Mouse (Mus musculus): Measurements from ENCODE around the gene Gm47189. TPM values are rescaled to one million over a fixed set of nuclear protein-coding genes. Genes with fewer than 3 reads are reported as not detected.
"Not testable (repeated sequence)": the region's sequence is repeated elsewhere in the genome, so short reads cannot be mapped to it uniquely, and the experiment has no call there.

The Gm47189 gene
- polyA plus RNA-seq (2016; fragmentation: Nextera tagmentation; extraction: Ambion mirVana), result not detected in 2 replicates

- DNase-seq (ENCODE audit: low spot score); H3K9me3 ChIP-seq (replicated peaks); H3K27ac ChIP-seq (replicated peaks); H3K27me3 ChIP-seq (ENCODE audit: low read depth, poor library complexity, severe bottlenecking); H3K4me3 ChIP-seq; H3K36me3 ChIP-seq; H3K4me1 ChIP-seq: not testable (repeated sequence)
Observed at GRCm38 (mm10) chr14:41772341-41772740, at the start of gene Gm47189. Gm47189 (minus strand) TSS chr14:41772441.

- not testable (repeated sequence) for H3K4me3 ChIP-seq; H3K27me3 ChIP-seq (ENCODE audit: low read depth, poor library complexity, severe bottlenecking); H3K9me3 ChIP-seq (replicated peaks); DNase-seq (ENCODE audit: low spot score); H3K36me3 ChIP-seq; H3K4me1 ChIP-seq; H3K27ac ChIP-seq (replicated peaks)
- WGBS, result 94% methylated on average over 3 of the region's 3 CpGs
Observed at GRCm38 (mm10) chr14:41755931-41756330, 16.3 kb downstream of the Gm47189 start.

- DNase-seq (ENCODE audit: low spot score); H3K36me3 ChIP-seq; H3K27me3 ChIP-seq (ENCODE audit: low read depth, poor library complexity, severe bottlenecking); H3K4me3 ChIP-seq; H3K4me1 ChIP-seq; H3K27ac ChIP-seq (replicated peaks); H3K9me3 ChIP-seq (replicated peaks): not testable (repeated sequence)
- 94% methylated on average over 1 of the region's 1 CpGs for WGBS
Observed at GRCm38 (mm10) chr14:41750514-41750913, 21.7 kb downstream of the Gm47189 start, which contains the start of gene Gm7929. Gm7929 (minus strand) TSS chr14:41750614.

- not testable (repeated sequence) for DNase-seq (ENCODE audit: low spot score); H3K27ac ChIP-seq (replicated peaks); H3K27me3 ChIP-seq (ENCODE audit: low read depth, poor library complexity, severe bottlenecking); H3K36me3 ChIP-seq; H3K9me3 ChIP-seq (replicated peaks); H3K4me3 ChIP-seq; H3K4me1 ChIP-seq
- WGBS, result 77% methylated on average over 17 of the region's 17 CpGs
Observed at GRCm38 (mm10) chr14:41723437-41723836, 48.8 kb downstream of the Gm47189 start.

GRCm38 (mm10) chr14:41717180-41717579, 55.1 kb downstream of the Gm47189 start:
- 82% methylated on average over 1 of the region's 1 CpGs for WGBS
- not testable (repeated sequence) for H3K27ac ChIP-seq (replicated peaks); H3K4me3 ChIP-seq; H3K4me1 ChIP-seq; DNase-seq (ENCODE audit: low spot score); H3K27me3 ChIP-seq (ENCODE audit: low read depth, poor library complexity, severe bottlenecking); H3K36me3 ChIP-seq
- peaks cover 11% of the 10 kb centered on the region for H3K9me3 ChIP-seq (replicated peaks)

Other genes starting within 250 kb of the Gm47189 start
- gene Gm7970, start 216.9 kb downstream of the Gm47189 start, polyA plus RNA-seq (2016; fragmentation: Nextera tagmentation; extraction: Ambion mirVana), result not detected in 2 replicates
- not detected in 2 replicates for gene 1700049E17Rik2, start 199.2 kb downstream of the Gm47189 start, polyA plus RNA-seq (2016; fragmentation: Nextera tagmentation; extraction: Ambion mirVana)
- gene Gm3072, start 147.8 kb downstream of the Gm47189 start, polyA plus RNA-seq (2016; fragmentation: Nextera tagmentation; extraction: Ambion mirVana), result not detected in 2 replicates
- gene Gm3676, start 126.0 kb downstream of the Gm47189 start, polyA plus RNA-seq (2016; fragmentation: Nextera tagmentation; extraction: Ambion mirVana), result not detected in 2 replicates
- not detected in 2 replicates for gene Gm8068, start 70.6 kb downstream of the Gm47189 start, polyA plus RNA-seq (2016; fragmentation: Nextera tagmentation; extraction: Ambion mirVana)
- gene Gm7929, start 21.8 kb downstream of the Gm47189 start, polyA plus RNA-seq (2016; fragmentation: Nextera tagmentation; extraction: Ambion mirVana), result not detected in 2 replicates
- not detected in 2 replicates for gene Gm7980, start 134.8 kb upstream of the Gm47189 start, polyA plus RNA-seq (2016; fragmentation: Nextera tagmentation; extraction: Ambion mirVana)
- not detected in 2 replicates for gene 1700049E17Rik1, start 152.5 kb upstream of the Gm47189 start, polyA plus RNA-seq (2016; fragmentation: Nextera tagmentation; extraction: Ambion mirVana)
- gene 1700024B05Rik, start 171.6 kb upstream of the Gm47189 start, polyA plus RNA-seq (2016; fragmentation: Nextera tagmentation; extraction: Ambion mirVana), result not detected in 2 replicates
- not detected in 2 replicates for gene Gm6401, start 195.5 kb upstream of the Gm47189 start, polyA plus RNA-seq (2016; fragmentation: Nextera tagmentation; extraction: Ambion mirVana)
- not detected in 2 replicates for gene Gm3543, start 210.9 kb upstream of the Gm47189 start, polyA plus RNA-seq (2016; fragmentation: Nextera tagmentation; extraction: Ambion mirVana)

Data from midbrain, embryonic 10.5 days (tissue).